Mouse (Mus musculus) stomach, postnatal 0 days (tissue): ENCODE data around the gene Wfs1.

Experiments used
- CTCF ChIP-seq: IDR thresholded peaks from 2 replicates; pipeline ENCODE4 v1.5.1; 2016; ENCODE audit warnings: antibody characterized with exemption, low read depth, mild to moderate bottlenecking, moderate library complexity
- EP300 ChIP-seq: optimal IDR thresholded peaks from 2 replicates; pipeline ENCODE3; 2016; ENCODE audit warnings: antibody characterized with exemption

DNA sequence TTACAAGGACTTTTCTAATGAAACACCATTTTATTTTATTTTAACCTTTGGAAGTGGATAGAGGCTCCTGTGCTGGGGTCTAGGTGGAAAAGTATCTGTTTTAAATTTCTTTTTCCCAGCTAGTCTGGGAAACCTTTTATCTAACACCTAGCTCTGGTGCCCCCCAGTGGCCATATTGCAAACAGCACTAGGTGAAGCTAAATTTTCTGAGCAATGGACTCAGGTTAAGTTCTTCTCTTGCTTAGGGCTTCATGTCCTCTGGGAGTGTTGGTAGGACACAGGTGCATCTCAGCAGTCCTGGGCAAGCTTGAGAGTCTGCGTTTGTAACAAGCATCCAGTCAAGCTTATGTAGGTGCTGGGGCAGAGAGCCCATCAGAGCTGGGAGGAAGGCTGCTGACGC lies 13.0 kb upstream of the Wfs1 start:
- TF ChIP-seq CTCF: peak; percentile 88
- no peak for TF ChIP-seq EP300
